ENCODE assay signal across 30 mouse cellular contexts in genomic region chr14:106119371-106119770, GRCm38 (mm10). TPM values are rescaled to one million over a fixed set of nuclear protein-coding genes. Genes with fewer than 3 reads are reported as not detected.
"Had no signal": no experiment of that assay in that cellular context is flagged by ENCODE, and none has a peak within 500 bp of the region (broad histone marks: within the 10 kb centered on the region; RNA-seq: fewer than 3 reads in every experiment).

No protein-coding gene starts in this region.

- H3K27ac ChIP-seq: left cerebral cortex, adult 2 months; limb, embryonic 12.5 days; liver, embryonic 12.5 days; liver, embryonic 15.5 days; macrophage; midbrain, embryonic 12.5 days; midbrain, embryonic 15.5 days; neural tube, embryonic 12.5 days; neural tube, embryonic 15.5 days; stomach, postnatal 0 days had no signal

- DNase-seq: kidney, adult 18-20 months; kidney, postnatal 10 days; kidney, postnatal 36 days; layer of hippocampus, postnatal 36 days; liver; lung, adult 18-20 months; lung, postnatal 14 days; right cerebral cortex, adult 18-20 months; right cerebral cortex, postnatal 14 days; right cerebral cortex, postnatal 4 days; thymus, postnatal 25 days had no signal

- ATAC-seq: liver, embryonic 12.5 days; midbrain, embryonic 15.5 days had no signal

- H3K9ac ChIP-seq: limb, embryonic 12.5 days; liver, embryonic 12.5 days; liver, embryonic 15.5 days; midbrain, embryonic 12.5 days; midbrain, embryonic 15.5 days; neural tube, embryonic 12.5 days; neural tube, embryonic 15.5 days had no signal

- H3K36me3 ChIP-seq: limb, embryonic 12.5 days; liver, embryonic 12.5 days; liver, embryonic 15.5 days; midbrain, embryonic 12.5 days; midbrain, embryonic 15.5 days; neural tube, embryonic 12.5 days; neural tube, embryonic 15.5 days had no signal

- H3K9me3 ChIP-seq: limb, embryonic 12.5 days; liver, embryonic 12.5 days; liver, embryonic 15.5 days; midbrain, embryonic 12.5 days; midbrain, embryonic 15.5 days; neural tube, embryonic 12.5 days; neural tube, embryonic 15.5 days had no signal

- H3K4me3 ChIP-seq: left cerebral cortex, adult 2 months; limb, embryonic 12.5 days; liver, embryonic 12.5 days; liver, embryonic 15.5 days; midbrain, embryonic 12.5 days; midbrain, embryonic 15.5 days; neural tube, embryonic 12.5 days; neural tube, embryonic 15.5 days had no signal

- H3K4me2 ChIP-seq: limb, embryonic 12.5 days; liver, embryonic 12.5 days; liver, embryonic 15.5 days; midbrain, embryonic 12.5 days; midbrain, embryonic 15.5 days; neural tube, embryonic 12.5 days; neural tube, embryonic 15.5 days had no signal

- H3K27me3 ChIP-seq: limb, embryonic 12.5 days; liver, embryonic 12.5 days; liver, embryonic 15.5 days; midbrain, embryonic 12.5 days; midbrain, embryonic 15.5 days; neural tube, embryonic 12.5 days; neural tube, embryonic 15.5 days had no signal

- H3K4me1 ChIP-seq: limb, embryonic 12.5 days; liver, embryonic 12.5 days; liver, embryonic 15.5 days; midbrain, embryonic 12.5 days; midbrain, embryonic 15.5 days; neural tube, embryonic 12.5 days; neural tube, embryonic 15.5 days had no signal

RNA-seq across cellular contexts. Expression of gene Trim52, which starts 13.4 kb away (rescaled TPM):
- total RNA-seq: layer of hippocampus, adult 8-10 months; layer of hippocampus, postnatal 10 days; layer of hippocampus, postnatal 36 days; left cerebral cortex, adult 2 months; left cerebral cortex, postnatal 10 days; left cerebral cortex, postnatal 36 days; megakaryocyte, adult 5-6 weeks had no signal
- polyA plus RNA-seq: kidney, embryonic 14.5 days; limb, embryonic 12.5 days; liver, embryonic 12.5 days; liver, embryonic 15.5 days; lung, embryonic 16.5 days; macrophage; midbrain, embryonic 12.5 days; midbrain, embryonic 15.5 days; neural tube, embryonic 12.5 days; neural tube, embryonic 15.5 days; stomach, embryonic 14.5 days; stomach, postnatal 0 days; thymus, postnatal 0 days had no signal
